Mouse (Mus musculus): ENCODE measurements around the gene Glrx. TPM values are rescaled to one million over a fixed set of nuclear protein-coding genes. Genes with fewer than 3 reads are reported as not detected.
"Not testable (repeated sequence)": the region's sequence is repeated elsewhere in the genome, so short reads cannot be mapped to it uniquely, and the experiment has no call there.

Gene Glrx
- polyA plus RNA-seq, 1 experiment from 2014 or later, result 24.3 TPM

- no peaks in the 10 kb centered on the region for H3K9me3 ChIP-seq
- H3K36me3 ChIP-seq (replicated peaks), result no peaks in the 10 kb centered on the region
- H3K27ac ChIP-seq (replicated peaks), result no peak overlapping the region
- no peak for DNase-seq (ENCODE audit: low spot score)
- H3K4me1 ChIP-seq, result no peaks in the 10 kb centered on the region
- no peak overlapping the region for H3K4me3 ChIP-seq
- no peaks in the 10 kb centered on the region for H3K27me3 ChIP-seq (replicated peaks; ENCODE audit: low read depth, poor library complexity, severe bottlenecking)
Measured at GRCm38 (mm10) chr13:75819898-75820297, 19.8 kb upstream of the Glrx start.

GRCm38 (mm10) chr13:75822366-75822765 lies 17.3 kb upstream of the Glrx start:
- DNase-seq (ENCODE audit: low spot score); H3K4me1 ChIP-seq; H3K27me3 ChIP-seq (replicated peaks; ENCODE audit: low read depth, poor library complexity, severe bottlenecking); H3K36me3 ChIP-seq (replicated peaks); H3K27ac ChIP-seq (replicated peaks); H3K4me3 ChIP-seq; H3K9me3 ChIP-seq: not testable (repeated sequence)
- 86% methylated on average over 4 of the region's 4 CpGs for WGBS

- DNase-seq (ENCODE audit: low spot score), result no peak
- H3K27me3 ChIP-seq (replicated peaks; ENCODE audit: low read depth, poor library complexity, severe bottlenecking), result no peaks in the 10 kb centered on the region
- no peak overlapping the region for H3K27ac ChIP-seq (replicated peaks)
- no peaks in the 10 kb centered on the region for H3K9me3 ChIP-seq
- H3K36me3 ChIP-seq (replicated peaks), result no peaks in the 10 kb centered on the region
- H3K4me1 ChIP-seq, result no peaks in the 10 kb centered on the region
- H3K4me3 ChIP-seq, result no peak overlapping the region
- WGBS, result 90% methylated on average over 9 of the region's 9 CpGs
Measured at GRCm38 (mm10) chr13:75823201-75823600, 16.5 kb upstream of the Glrx start.

GRCm38 (mm10) chr13:75824611-75825319 lies 14.9 kb upstream of the Glrx start:
- no peaks in the 10 kb centered on the region for H3K36me3 ChIP-seq (replicated peaks)
- H3K9me3 ChIP-seq, result no peaks in the 10 kb centered on the region
- H3K4me3 ChIP-seq, result no peak overlapping the region
- WGBS, result 75% methylated on average over 5 of the region's 5 CpGs
- no peak overlapping the region for H3K27ac ChIP-seq (replicated peaks)
- no peak for DNase-seq (ENCODE audit: low spot score)
- no peaks in the 10 kb centered on the region for H3K27me3 ChIP-seq (replicated peaks; ENCODE audit: low read depth, poor library complexity, severe bottlenecking)
- H3K4me1 ChIP-seq, result no peaks in the 10 kb centered on the region

GRCm38 (mm10) chr13:75825388-75825787 lies 14.3 kb upstream of the Glrx start:
- Histone ChIP-seq H3K27ac (replicated peaks) (no peak overlapping the region), H3K36me3 (replicated peaks) (no peaks in the 10 kb centered on the region), H3K9me3 (no peaks in the 10 kb centered on the region), H3K4me3 (no peak overlapping the region), H3K27me3 (replicated peaks; ENCODE audit: low read depth, poor library complexity, severe bottlenecking) (no peaks in the 10 kb centered on the region), H3K4me1 (no peaks in the 10 kb centered on the region)
- 92% methylated on average over 1 of the region's 1 CpGs for WGBS
- DNase-seq (ENCODE audit: low spot score), result no peak

GRCm38 (mm10) chr13:75830708-75831107 lies 9.0 kb upstream of the Glrx start:
- 85% methylated on average over 1 of the region's 1 CpGs for WGBS
- Histone ChIP-seq H3K27ac (replicated peaks) (no peak overlapping the region), H3K27me3 (replicated peaks; ENCODE audit: low read depth, poor library complexity, severe bottlenecking) (no peaks in the 10 kb centered on the region), H3K36me3 (replicated peaks) (no peaks in the 10 kb centered on the region), H3K4me1 (no peaks in the 10 kb centered on the region), H3K4me3 (no peak overlapping the region), H3K9me3 (no peaks in the 10 kb centered on the region)
- DNase-seq (ENCODE audit: low spot score), result no peak

- 80% methylated on average over 6 of the region's 6 CpGs for whole genome bisulfite sequencing
- no peaks in the 10 kb centered on the region for H3K36me3 ChIP-seq (replicated peaks)
- no peaks in the 10 kb centered on the region for H3K4me1 ChIP-seq
- H3K27me3 ChIP-seq (replicated peaks; ENCODE audit: low read depth, poor library complexity, severe bottlenecking), result no peaks in the 10 kb centered on the region
- no peak for DNase-seq (ENCODE audit: low spot score)
- no peaks in the 10 kb centered on the region for H3K9me3 ChIP-seq
- no peak overlapping the region for H3K4me3 ChIP-seq
- no peak overlapping the region for H3K27ac ChIP-seq (replicated peaks)
Measured at GRCm38 (mm10) chr13:75831710-75832109, 8.0 kb upstream of the Glrx start.

GRCm38 (mm10) chr13:75832697-75833096 lies 7.0 kb upstream of the Glrx start:
- Histone ChIP-seq H3K4me3 (no peak overlapping the region), H3K36me3 (replicated peaks) (no peaks in the 10 kb centered on the region), H3K4me1 (no peaks in the 10 kb centered on the region), H3K27ac (replicated peaks) (no peak overlapping the region), H3K27me3 (replicated peaks; ENCODE audit: low read depth, poor library complexity, severe bottlenecking) (no peaks in the 10 kb centered on the region), H3K9me3 (no peaks in the 10 kb centered on the region)
- no peak for DNase-seq (ENCODE audit: low spot score)

GRCm38 (mm10) chr13:75833499-75833898 lies 6.2 kb upstream of the Glrx start:
- no peak for DNase-seq (ENCODE audit: low spot score)

GRCm38 (mm10) chr13:75835461-75835860 lies 4.2 kb upstream of the Glrx start:
- no peaks in the 10 kb centered on the region for H3K27me3 ChIP-seq (replicated peaks; ENCODE audit: low read depth, poor library complexity, severe bottlenecking)
- no peak overlapping the region for H3K4me3 ChIP-seq
- no peak overlapping the region for H3K27ac ChIP-seq (replicated peaks)
- H3K9me3 ChIP-seq, result no peaks in the 10 kb centered on the region
- no peaks in the 10 kb centered on the region for H3K36me3 ChIP-seq (replicated peaks)
- 68% methylated on average over 2 of the region's 2 CpGs for WGBS
- peaks cover 16% of the 10 kb centered on the region for H3K4me1 ChIP-seq
- DNase-seq (ENCODE audit: low spot score), result no peak

More at GRCm38 (mm10) chr13:75833499-75833898, 6.2 kb upstream of the Glrx start:
- Histone ChIP-seq H3K27ac (replicated peaks) (no peak overlapping the region), H3K4me1 (peaks cover under 1% of the 10 kb centered on the region; the same call in 1 of the 2 replicates), H3K9me3 (no peaks in the 10 kb centered on the region), H3K4me3 (no peak overlapping the region), H3K36me3 (replicated peaks) (no peaks in the 10 kb centered on the region), H3K27me3 (replicated peaks; ENCODE audit: low read depth, poor library complexity, severe bottlenecking) (no peaks in the 10 kb centered on the region)

- no peak for DNase-seq (ENCODE audit: low spot score)
- H3K27ac ChIP-seq (replicated peaks), result 0 out of 2 replicates have a peak overlapping the region, but pooled peaks have one; percentile 55
Measured at GRCm38 (mm10) chr13:75838506-75838905, 1.2 kb upstream of the Glrx start.

GRCm38 (mm10) chr13:75840752-75841285 lies 1.2 kb downstream of the Glrx start:
- H3K9me3 ChIP-seq, result no peaks in the 10 kb centered on the region
- peak overlapping the region; percentile 58 for H3K4me3 ChIP-seq
- no peaks in the 10 kb centered on the region for H3K27me3 ChIP-seq (replicated peaks; ENCODE audit: low read depth, poor library complexity, severe bottlenecking)
- no peaks in the 10 kb centered on the region for H3K36me3 ChIP-seq (replicated peaks)
- WGBS, result 66% methylated on average over 6 of the region's 6 CpGs
- H3K27ac ChIP-seq (replicated peaks), result peak overlapping the region; percentile 55
- no peak for DNase-seq (ENCODE audit: low spot score)
- H3K4me1 ChIP-seq, result peaks cover 39% of the 10 kb centered on the region

More at GRCm38 (mm10) chr13:75838506-75838905, 1.2 kb upstream of the Glrx start:
- WGBS, result 86% methylated on average over 4 of the region's 4 CpGs
- Histone ChIP-seq H3K36me3 (replicated peaks) (no peaks in the 10 kb centered on the region), H3K4me1 (peaks cover 36% of the 10 kb centered on the region), H3K27me3 (replicated peaks; ENCODE audit: low read depth, poor library complexity, severe bottlenecking) (no peaks in the 10 kb centered on the region), H3K4me3 (no peak overlapping the region), H3K9me3 (no peaks in the 10 kb centered on the region)

- Histone ChIP-seq H3K27me3 (replicated peaks; ENCODE audit: low read depth, poor library complexity, severe bottlenecking) (no peaks in the 10 kb centered on the region), H3K4me1 (peaks cover 39% of the 10 kb centered on the region), H3K9me3 (no peaks in the 10 kb centered on the region), H3K27ac (replicated peaks) (no peak overlapping the region), H3K36me3 (replicated peaks) (no peaks in the 10 kb centered on the region), H3K4me3 (no peak overlapping the region)
- 81% methylated on average over 3 of the region's 3 CpGs for WGBS
- DNase-seq (ENCODE audit: low spot score), result no peak
Measured at GRCm38 (mm10) chr13:75841950-75842349, 2.3 kb downstream of the Glrx start.
